Mouse (Mus musculus): ENCODE results near the gene Tcf19. TPM values are rescaled to one million over a fixed set of nuclear protein-coding genes. Genes with fewer than 3 reads are reported as not detected.
A peak's percentile ranks its signal among the peaks of the same experiment; 100 is the strongest.

Gene Tcf19
- polyA plus RNA-seq, 1 experiment from 2014 or later = 90.1 TPM

DNA sequence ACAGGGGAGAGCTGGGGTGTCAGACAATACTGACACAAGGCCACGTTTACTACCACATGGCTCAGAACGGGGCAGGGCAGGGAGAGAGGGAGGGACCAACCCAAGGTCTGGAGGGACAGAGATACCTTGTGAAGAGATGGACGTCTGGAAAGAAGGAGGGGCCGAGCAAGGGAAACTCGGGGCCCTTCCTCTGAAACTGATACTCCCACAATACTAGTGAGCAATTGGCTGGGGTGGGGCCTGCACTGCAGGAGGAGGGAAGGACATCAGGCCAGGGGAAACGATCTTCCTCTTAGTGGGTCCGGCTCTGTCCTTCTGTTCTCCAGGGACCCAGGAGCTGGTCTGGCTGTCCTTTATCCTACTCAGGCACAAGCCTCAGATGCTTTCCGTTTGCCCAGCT, 34.2 kb upstream of the Tcf19 start:
- Histone ChIP-seq H3K4me2 (replicated peaks; ENCODE audit: low read depth, low read length) (no peak overlapping the region), H3K9ac (replicated peaks; ENCODE audit: low read depth, low read length) (no peak overlapping the region), H3K4me3 (ENCODE audit: low read depth, low read length) (no peak overlapping the region), H3K9me3 (ENCODE audit: control insufficient read depth, low read depth, low read length) (no peaks in the 10 kb centered on the region), H3K27ac (ENCODE audit: low read length) (no peak overlapping the region), H3K36me3 (ENCODE audit: control insufficient read depth, insufficient read depth, low read length) (no peaks in the 10 kb centered on the region), H3K4me1 (ENCODE audit: control insufficient read depth, insufficient read depth, low read length) (peaks cover 7% of the 10 kb centered on the region; the same call in 1 of the 2 replicates), H3K27me3 (ENCODE audit: control insufficient read depth, insufficient read depth, low read length) (no peaks in the 10 kb centered on the region)
- ATAC-seq (ENCODE audit: insufficient number of reproducible peaks, insufficient read depth, low FRiP score, low read depth) = no peak
- 49% methylated on average over 8 of the region's 8 CpGs for whole genome bisulfite sequencing

DNA sequence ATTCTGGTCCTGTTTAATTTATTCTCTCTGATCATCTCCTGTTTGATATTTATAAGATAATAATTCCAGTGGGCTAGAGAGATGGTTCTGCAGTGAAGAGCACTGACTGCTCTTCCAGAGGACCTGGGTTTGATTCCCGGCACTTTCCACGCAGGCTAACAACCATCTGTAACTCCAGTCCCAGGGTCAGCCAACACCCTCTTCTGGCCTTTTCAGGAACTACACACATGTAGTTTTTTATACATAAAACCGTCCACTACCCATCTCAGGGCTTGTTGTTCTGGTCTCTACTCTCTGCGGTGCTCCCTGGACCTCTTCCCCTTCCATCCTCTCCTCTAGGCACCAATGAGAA, 33.5 kb upstream of the Tcf19 start:
- H3K27me3 ChIP-seq (ENCODE audit: control insufficient read depth, insufficient read depth, low read length) = no peaks in the 10 kb centered on the region
- 96% methylated on average over 4 of the region's 4 CpGs for WGBS
- no peak overlapping the region for H3K4me3 ChIP-seq (ENCODE audit: low read depth, low read length)
- H3K9me3 ChIP-seq (ENCODE audit: control insufficient read depth, low read depth, low read length) = no peaks in the 10 kb centered on the region
- H3K27ac ChIP-seq (ENCODE audit: low read length) = peak overlapping the region; percentile 61
- no peak for ATAC-seq (ENCODE audit: insufficient number of reproducible peaks, insufficient read depth, low FRiP score, low read depth)
- H3K4me1 ChIP-seq (ENCODE audit: control insufficient read depth, insufficient read depth, low read length) = peaks cover 7% of the 10 kb centered on the region; the same call in 1 of the 2 replicates
- H3K4me2 ChIP-seq (replicated peaks; ENCODE audit: low read depth, low read length) = no peak overlapping the region
- H3K36me3 ChIP-seq (ENCODE audit: control insufficient read depth, insufficient read depth, low read length) = no peaks in the 10 kb centered on the region
- no peak overlapping the region for H3K9ac ChIP-seq (replicated peaks; ENCODE audit: low read depth, low read length)

DNA sequence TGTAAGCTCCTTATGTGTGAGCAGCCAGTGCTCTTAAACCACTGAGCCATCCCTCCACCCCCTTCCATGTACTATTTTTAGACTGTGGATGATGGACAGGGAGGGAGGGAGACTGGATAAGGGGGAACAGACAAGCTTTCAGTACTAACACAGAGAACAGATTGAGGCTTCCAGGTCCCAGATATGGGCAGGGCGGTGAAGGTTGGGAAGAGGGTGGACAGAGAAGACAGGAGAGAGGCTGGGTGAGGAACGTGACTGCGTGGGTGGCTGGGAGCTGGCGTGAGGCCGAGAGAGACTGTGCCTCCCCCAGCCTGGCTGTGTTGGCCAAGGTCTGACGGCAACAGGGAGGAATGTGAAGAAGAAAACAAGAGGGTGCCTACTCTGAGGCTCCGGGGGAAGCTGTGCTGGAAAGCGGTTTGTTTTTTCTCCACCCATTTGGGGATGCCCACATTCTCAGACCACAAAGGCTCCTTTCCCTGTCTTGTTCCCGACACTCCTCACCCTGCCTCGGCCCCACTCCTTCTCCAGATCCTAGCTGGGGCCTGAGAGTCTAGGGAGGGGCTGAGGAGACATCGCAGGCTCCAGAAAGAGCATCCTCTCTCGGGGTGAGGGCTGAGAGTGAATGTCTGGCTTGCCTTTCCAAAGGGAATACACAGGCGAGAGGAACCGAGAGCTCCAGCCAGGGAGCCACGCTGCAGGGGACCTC, 33.0 kb upstream of the Tcf19 start:
- peak; percentile 62; the same call in 1 of the 2 replicates for ATAC-seq (ENCODE audit: insufficient number of reproducible peaks, insufficient read depth, low FRiP score, low read depth)
- Histone ChIP-seq H3K4me2 (replicated peaks; ENCODE audit: low read depth, low read length) (0 out of 2 replicates have a peak overlapping the region, but pooled peaks have one; percentile 6), H3K27ac (ENCODE audit: low read length) (peak overlapping the region; percentile 61), H3K9ac (replicated peaks; ENCODE audit: low read depth, low read length) (no peak overlapping the region), H3K36me3 (ENCODE audit: control insufficient read depth, insufficient read depth, low read length) (no peaks in the 10 kb centered on the region), H3K27me3 (ENCODE audit: control insufficient read depth, insufficient read depth, low read length) (no peaks in the 10 kb centered on the region), H3K9me3 (ENCODE audit: control insufficient read depth, low read depth, low read length) (no peaks in the 10 kb centered on the region), H3K4me1 (ENCODE audit: control insufficient read depth, insufficient read depth, low read length) (peaks cover 7% of the 10 kb centered on the region; the same call in 1 of the 2 replicates), H3K4me3 (ENCODE audit: low read depth, low read length) (no peak overlapping the region)
- WGBS = 24% methylated on average over 15 of the region's 15 CpGs

DNA sequence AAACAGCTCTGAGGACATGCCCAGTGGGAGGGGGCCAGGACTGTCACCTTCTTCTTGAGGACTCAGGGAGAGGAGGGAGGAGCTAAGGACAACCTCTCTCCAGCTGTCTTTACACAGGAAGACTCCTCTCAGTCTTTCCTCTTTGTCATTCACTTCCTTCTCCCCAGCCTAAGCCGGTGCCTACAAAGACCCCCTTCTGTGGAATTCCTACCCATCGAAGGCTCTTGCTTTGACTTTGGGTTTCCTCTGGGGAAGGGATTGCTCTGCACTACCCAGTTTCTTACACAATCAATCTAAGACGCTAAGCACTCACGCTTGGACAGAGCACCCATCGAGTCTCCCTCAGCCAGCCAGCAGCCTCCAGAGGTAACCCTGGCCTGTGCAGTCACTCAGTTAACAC, 32.0 kb upstream of the Tcf19 start:
- Histone ChIP-seq H3K4me1 (ENCODE audit: control insufficient read depth, insufficient read depth, low read length) (peaks cover 7% of the 10 kb centered on the region; the same call in 1 of the 2 replicates), H3K27me3 (ENCODE audit: control insufficient read depth, insufficient read depth, low read length) (no peaks in the 10 kb centered on the region), H3K36me3 (ENCODE audit: control insufficient read depth, insufficient read depth, low read length) (no peaks in the 10 kb centered on the region), H3K27ac (ENCODE audit: low read length) (peak overlapping the region; percentile 48; the same call in 1 of the 2 replicates), H3K9me3 (ENCODE audit: control insufficient read depth, low read depth, low read length) (no peaks in the 10 kb centered on the region), H3K4me2 (replicated peaks; ENCODE audit: low read depth, low read length) (no peak overlapping the region), H3K9ac (replicated peaks; ENCODE audit: low read depth, low read length) (no peak overlapping the region), H3K4me3 (ENCODE audit: low read depth, low read length) (no peak overlapping the region)
- no peak for ATAC-seq (ENCODE audit: insufficient number of reproducible peaks, insufficient read depth, low FRiP score, low read depth)
- 25% methylated on average over 5 of the region's 5 CpGs for WGBS

DNA sequence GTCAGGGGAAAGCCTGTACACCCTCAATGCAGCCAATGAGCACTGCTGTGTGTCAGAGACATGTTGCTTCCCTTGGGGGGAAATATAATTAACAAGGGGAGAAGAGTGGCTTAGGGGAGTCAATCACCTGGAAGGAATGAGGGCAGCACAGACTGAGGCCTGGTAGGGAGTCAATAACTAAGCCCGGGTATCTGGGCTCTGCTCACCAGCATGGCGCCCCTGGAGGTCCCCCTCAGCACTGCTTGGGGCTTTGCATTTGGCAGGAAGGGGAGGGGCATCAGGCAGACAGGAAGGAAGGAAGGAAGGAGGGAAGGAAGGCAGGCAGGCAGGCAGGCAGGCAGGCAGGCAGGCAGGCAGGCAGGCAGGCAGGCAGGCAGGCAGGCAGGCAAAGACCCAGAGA, 30.8 kb upstream of the Tcf19 start:
- Histone ChIP-seq H3K36me3 (ENCODE audit: control insufficient read depth, insufficient read depth, low read length) (no peaks in the 10 kb centered on the region), H3K27me3 (ENCODE audit: control insufficient read depth, insufficient read depth, low read length) (no peaks in the 10 kb centered on the region), H3K27ac (ENCODE audit: low read length) (no peak overlapping the region), H3K9me3 (ENCODE audit: control insufficient read depth, low read depth, low read length) (no peaks in the 10 kb centered on the region), H3K9ac (replicated peaks; ENCODE audit: low read depth, low read length) (no peak overlapping the region), H3K4me3 (ENCODE audit: low read depth, low read length) (no peak overlapping the region), H3K4me2 (replicated peaks; ENCODE audit: low read depth, low read length) (no peak overlapping the region), H3K4me1 (ENCODE audit: control insufficient read depth, insufficient read depth, low read length) (peaks cover 7% of the 10 kb centered on the region; the same call in 1 of the 2 replicates)
- WGBS = 66% methylated on average over 2 of the region's 2 CpGs
- no peak for ATAC-seq (ENCODE audit: insufficient number of reproducible peaks, insufficient read depth, low FRiP score, low read depth)

DNA sequence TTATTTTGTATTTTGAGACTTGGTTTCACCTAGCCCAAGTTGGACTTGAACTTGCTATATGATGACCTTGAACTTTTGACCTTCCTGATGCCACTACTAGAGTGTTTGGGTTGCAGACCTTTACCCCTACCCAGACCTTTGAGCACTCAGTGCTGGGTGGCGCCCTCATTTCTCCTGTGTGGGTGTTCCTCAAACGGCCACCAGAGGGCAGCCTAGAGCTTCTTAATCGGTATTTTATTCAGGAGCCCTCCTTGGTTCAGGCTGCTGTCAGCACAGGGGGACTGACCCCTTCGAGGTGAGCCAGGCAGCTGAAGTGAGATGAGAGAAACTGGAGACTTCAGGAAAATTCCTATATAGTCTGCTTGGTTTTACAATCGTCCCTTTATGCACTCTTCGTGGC, 28.1 kb upstream of the Tcf19 start:
- Histone ChIP-seq H3K4me1 (ENCODE audit: control insufficient read depth, insufficient read depth, low read length) (0 out of 2 replicates have a peak, but pooled peaks cover 2% of the 10 kb centered on the region), H3K4me2 (replicated peaks; ENCODE audit: low read depth, low read length) (no peak overlapping the region), H3K9me3 (ENCODE audit: control insufficient read depth, low read depth, low read length) (no peaks in the 10 kb centered on the region), H3K36me3 (ENCODE audit: control insufficient read depth, insufficient read depth, low read length) (no peaks in the 10 kb centered on the region), H3K9ac (replicated peaks; ENCODE audit: low read depth, low read length) (no peak overlapping the region), H3K27me3 (ENCODE audit: control insufficient read depth, insufficient read depth, low read length) (no peaks in the 10 kb centered on the region), H3K4me3 (ENCODE audit: low read depth, low read length) (no peak overlapping the region), H3K27ac (ENCODE audit: low read length) (no peak overlapping the region)
- 31% methylated on average over 6 of the region's 6 CpGs for WGBS
- ATAC-seq (ENCODE audit: insufficient number of reproducible peaks, insufficient read depth, low FRiP score, low read depth) = no peak

DNA sequence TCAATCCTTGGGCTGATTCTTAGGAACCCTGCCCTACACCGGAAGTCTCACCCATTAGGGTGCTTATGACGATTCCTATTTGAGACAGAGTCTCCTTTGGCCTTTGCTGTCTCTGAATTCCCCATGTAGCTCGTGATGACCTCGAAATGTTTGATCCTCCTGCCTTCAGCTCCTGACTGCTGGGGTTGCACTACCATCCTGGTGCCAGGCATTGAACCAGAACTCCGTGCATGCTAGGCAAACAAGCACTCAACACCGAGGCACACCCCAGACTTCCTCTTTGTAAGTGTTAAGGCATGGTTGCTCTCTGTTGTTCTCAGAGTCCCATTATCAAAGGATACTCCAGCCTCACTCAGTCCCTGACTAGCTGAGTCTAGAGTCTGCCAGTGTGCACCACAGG, 27.4 kb upstream of the Tcf19 start:
- no peak overlapping the region for H3K27ac ChIP-seq (ENCODE audit: low read length)
- H3K4me2 ChIP-seq (replicated peaks; ENCODE audit: low read depth, low read length) = no peak overlapping the region
- no peaks in the 10 kb centered on the region for H3K4me1 ChIP-seq (ENCODE audit: control insufficient read depth, insufficient read depth, low read length)
- H3K36me3 ChIP-seq (ENCODE audit: control insufficient read depth, insufficient read depth, low read length) = no peaks in the 10 kb centered on the region
- no peaks in the 10 kb centered on the region for H3K9me3 ChIP-seq (ENCODE audit: control insufficient read depth, low read depth, low read length)
- H3K9ac ChIP-seq (replicated peaks; ENCODE audit: low read depth, low read length) = no peak overlapping the region
- H3K4me3 ChIP-seq (ENCODE audit: low read depth, low read length) = no peak overlapping the region
- no peak for ATAC-seq (ENCODE audit: insufficient number of reproducible peaks, insufficient read depth, low FRiP score, low read depth)
- H3K27me3 ChIP-seq (ENCODE audit: control insufficient read depth, insufficient read depth, low read length) = no peaks in the 10 kb centered on the region
- WGBS = 79% methylated on average over 6 of the region's 6 CpGs

DNA sequence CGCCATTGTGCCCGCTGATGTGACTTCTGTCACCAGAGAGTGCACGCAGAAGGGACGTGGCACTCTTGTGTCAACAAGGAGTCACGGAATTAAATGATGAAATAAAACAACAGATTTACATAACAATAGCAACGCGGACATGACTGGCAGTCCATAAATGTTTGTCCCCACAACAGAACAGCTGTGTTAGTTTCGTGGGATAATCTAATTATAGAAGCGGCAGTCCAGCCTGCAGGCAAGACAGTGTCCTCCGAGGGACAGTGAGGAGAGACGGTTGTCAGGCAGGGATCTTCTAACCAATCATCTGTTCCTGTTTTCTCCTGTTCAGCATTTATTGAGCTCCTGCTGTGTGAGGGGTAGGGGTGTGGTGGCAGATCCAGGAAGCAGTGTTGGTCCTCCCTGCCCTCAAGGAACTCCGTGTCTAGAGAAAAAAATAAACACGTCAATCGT, 26.8 kb upstream of the Tcf19 start:
- 55% methylated on average over 14 of the region's 14 CpGs for WGBS
- Histone ChIP-seq H3K4me3 (ENCODE audit: low read depth, low read length) (no peak overlapping the region), H3K36me3 (ENCODE audit: control insufficient read depth, insufficient read depth, low read length) (no peaks in the 10 kb centered on the region), H3K27me3 (ENCODE audit: control insufficient read depth, insufficient read depth, low read length) (no peaks in the 10 kb centered on the region), H3K4me1 (ENCODE audit: control insufficient read depth, insufficient read depth, low read length) (no peaks in the 10 kb centered on the region), H3K9ac (replicated peaks; ENCODE audit: low read depth, low read length) (no peak overlapping the region), H3K27ac (ENCODE audit: low read length) (no peak overlapping the region), H3K9me3 (ENCODE audit: control insufficient read depth, low read depth, low read length) (no peaks in the 10 kb centered on the region), H3K4me2 (replicated peaks; ENCODE audit: low read depth, low read length) (no peak overlapping the region)
- no peak for ATAC-seq (ENCODE audit: insufficient number of reproducible peaks, insufficient read depth, low FRiP score, low read depth)

Data from stomach, embryonic 14.5 days (tissue).